Mouse (Mus musculus) C2C12 (cell line): ENCODE data around the gene 1110051M20Rik.

Experiments used
- CEBPB ChIP-seq: IDR thresholded peaks from one replicate; pipeline ENCODE4 v1.6.1; 2011; ENCODE audit warnings: low read depth, mild to moderate bottlenecking, control low read depth, moderate library complexity
- CTCF ChIP-seq: IDR thresholded peaks from one replicate; pipeline ENCODE4 v1.5.1; 2011; ENCODE audit not compliant: control insufficient read depth, insufficient read depth, insufficient read length
- USF1 ChIP-seq: IDR thresholded peaks from one replicate; pipeline ENCODE4 v1.6.1; 2011; ENCODE audit warnings: low read depth, mild to moderate bottlenecking, control low read depth, moderate library complexity

DNA sequence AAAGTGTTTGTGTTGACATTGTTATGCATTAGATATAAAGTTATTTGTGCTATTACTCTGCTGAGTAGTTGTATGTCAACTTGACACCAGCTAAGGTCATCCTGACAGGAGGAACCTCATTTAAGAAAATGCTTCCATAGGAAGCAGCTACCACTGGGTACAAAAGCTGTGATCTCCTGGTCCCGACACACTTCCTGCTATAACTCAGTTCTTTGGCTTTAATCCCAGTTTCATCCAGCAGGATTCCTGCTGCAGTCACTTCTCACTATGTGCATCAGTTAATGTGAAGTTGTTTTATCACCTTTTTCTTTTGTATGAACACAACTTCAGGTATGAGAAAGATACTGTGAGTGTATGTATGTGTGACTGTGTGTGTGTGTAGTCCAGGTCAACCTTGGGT is 2.3 kb downstream of the 1110051M20Rik start:
- TF ChIP-seq CTCF, result no peak
- TF ChIP-seq CEBPB, result no peak
- no peak for TF ChIP-seq USF1
